Mouse (Mus musculus) olfactory bulb, adult 2 months (tissue): Measurements from ENCODE around the gene Olfr1346.

Source experiments
- CTCF ChIP-seq: fragments of 200-500 bp; IDR thresholded peaks from 2 replicates; pipeline ENCODE4 v1.5.1; 2012; ENCODE audit warnings: low read depth, mild to moderate bottlenecking, low read length, moderate library complexity; ENCODE audit not compliant: insufficient read depth
- POLR2A ChIP-seq: fragments of 200-500 bp; IDR thresholded peaks from 2 replicates; pipeline ENCODE4 v1.6.1; 2012; ENCODE audit warnings: mild to moderate bottlenecking, low read depth, low read length, moderate library complexity; ENCODE audit not compliant: insufficient read depth

DNA sequence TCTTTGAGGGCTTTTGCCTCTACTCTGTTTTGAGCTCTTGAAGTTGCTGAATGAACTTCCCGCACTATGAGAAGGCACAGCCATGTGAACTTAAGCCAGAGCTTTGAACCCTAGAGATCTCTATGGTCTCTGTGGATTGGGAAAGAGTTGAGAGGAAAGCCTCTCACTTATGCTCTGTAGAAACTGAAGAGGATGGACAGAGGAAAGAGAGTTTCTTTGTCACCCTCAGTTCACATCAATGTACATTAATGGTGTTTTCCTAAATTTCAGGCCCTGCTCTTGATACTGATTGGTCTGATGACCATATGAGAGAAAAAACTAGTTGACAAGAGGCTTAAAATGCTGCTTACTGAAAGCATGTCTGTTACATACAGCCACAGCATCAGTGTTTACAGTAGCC lies 41.7 kb downstream of the Olfr1346 start, which contains the start of gene Olfr1348:
- TF ChIP-seq POLR2A (no peak), CTCF (no peak)
